Mouse (Mus musculus): Measurements from ENCODE around the gene Serp2.
"Not testable (repeated sequence)": the region's sequence is repeated elsewhere in the genome, so short reads cannot be mapped to it uniquely, and the experiment has no call there.

Gene Serp2

GRCm38 (mm10) chr14:76569271-76569961, 12.7 kb upstream of the Serp2 start:
- DNase-seq (ENCODE audit: low read depth, low spot score), result no peak

GRCm38 (mm10) chr14:76568548-76568947, 11.9 kb upstream of the Serp2 start:
- no peak for DNase-seq (ENCODE audit: low read depth, low spot score)

GRCm38 (mm10) chr14:76567280-76567679, 10.6 kb upstream of the Serp2 start:
- no peak for DNase-seq (ENCODE audit: low read depth, low spot score)

GRCm38 (mm10) chr14:76566711-76567110, 10.0 kb upstream of the Serp2 start:
- no peak for DNase-seq (ENCODE audit: low read depth, low spot score)

- DNase-seq (ENCODE audit: low read depth, low spot score), result no peak
Observed at GRCm38 (mm10) chr14:76566193-76566592, 9.5 kb upstream of the Serp2 start.

- DNase-seq (ENCODE audit: low read depth, low spot score), result no peak
Observed at GRCm38 (mm10) chr14:76559208-76559607, 2.5 kb upstream of the Serp2 start.

GRCm38 (mm10) chr14:76558171-76558570, 1.5 kb upstream of the Serp2 start:
- DNase-seq (ENCODE audit: low read depth, low spot score), result not testable (repeated sequence)

- no peak for DNase-seq (ENCODE audit: low read depth, low spot score)
Observed at GRCm38 (mm10) chr14:76556031-76556851, 448 bp downstream of the Serp2 start.

GRCm38 (mm10) chr14:76555263-76556030, 1.2 kb downstream of the Serp2 start:
- no peak for DNase-seq (ENCODE audit: low read depth, low spot score)

- no peak for DNase-seq (ENCODE audit: low read depth, low spot score)
Observed at GRCm38 (mm10) chr14:76544136-76544535, 12.6 kb downstream of the Serp2 start.

GRCm38 (mm10) chr14:76541341-76541740, 15.3 kb downstream of the Serp2 start:
- DNase-seq (ENCODE audit: low read depth, low spot score), result no peak

GRCm38 (mm10) chr14:76540005-76540670, 16.6 kb downstream of the Serp2 start:
- no peak for DNase-seq (ENCODE audit: low read depth, low spot score)

- DNase-seq (ENCODE audit: low read depth, low spot score), result no peak
Observed at GRCm38 (mm10) chr14:76536921-76537320, 19.8 kb downstream of the Serp2 start.

GRCm38 (mm10) chr14:76535096-76535495, 21.6 kb downstream of the Serp2 start:
- DNase-seq (ENCODE audit: low read depth, low spot score), result no peak

- DNase-seq (ENCODE audit: low read depth, low spot score), result no peak
Observed at GRCm38 (mm10) chr14:76533170-76533815, 23.4 kb downstream of the Serp2 start.

- no peak for DNase-seq (ENCODE audit: low read depth, low spot score)
Observed at GRCm38 (mm10) chr14:76532257-76533169, 24.2 kb downstream of the Serp2 start.

GRCm38 (mm10) chr14:76531027-76531660, 25.5 kb downstream of the Serp2 start:
- DNase-seq (ENCODE audit: low read depth, low spot score), result no peak

- DNase-seq (ENCODE audit: low read depth, low spot score), result no peak
Observed at GRCm38 (mm10) chr14:76528641-76529040, 28.0 kb downstream of the Serp2 start.

GRCm38 (mm10) chr14:76527758-76528313, 28.9 kb downstream of the Serp2 start:
- DNase-seq (ENCODE audit: low read depth, low spot score), result no peak
